Mouse (Mus musculus): Measurements from ENCODE around the gene Parp6. TPM values are rescaled to one million over a fixed set of nuclear protein-coding genes. Genes with fewer than 3 reads are reported as not detected.

Parp6 gene
- total and polyA plus RNA-seq, 3 experiments = 8.8 to 70.7 (median 25.7) TPM

GRCm38 (mm10) chr9:59684020-59684419, 66.9 kb downstream of the Parp6 start:
- no peak for TF ChIP-seq GATA1 (IDR thresholded peaks at IDR 0.05; ENCODE audit: borderline replicate concordance, low read length)
- no peak for TF ChIP-seq CTCF (IDR thresholded peaks at IDR 0.05; ENCODE audit: low read depth, low read length)
- no peak for TF ChIP-seq POLR2AphosphoS5 (IDR thresholded peaks at IDR 0.05; ENCODE audit: insufficient replicate concordance, low read depth, low read length)
- no peak for TF ChIP-seq TAL1 (conservative IDR thresholded peaks at IDR 0.05; ENCODE audit: low read depth, low read length)
- no peak for TF ChIP-seq GATA2 (IDR thresholded peaks at IDR 0.05; ENCODE audit: borderline replicate concordance, low read depth, low read length)
- H3K27me3 ChIP-seq (ENCODE audit: insufficient read depth, low read length) = peaks cover 27% of the 10 kb centered on the region
- ATAC-seq (ENCODE audit: extremely low read depth, insufficient number of reproducible peaks, low FRiP score, poor library complexity, severe bottlenecking) (no peak), DNase-seq (ENCODE audit: low spot score) (no peak)
- H3K4me3 ChIP-seq (ENCODE audit: low read depth, low read length) = no peak overlapping the region
- no peaks in the 10 kb centered on the region for H3K9me3 ChIP-seq (replicated peaks)
- peaks cover 14% of the 10 kb centered on the region for H3K4me1 ChIP-seq (ENCODE audit: insufficient read depth, low read depth, low read length)
- H3K36me3 ChIP-seq (replicated peaks) = peaks cover 13% of the 10 kb centered on the region

- H3K27me3 ChIP-seq (ENCODE audit: insufficient read depth, low read length) = peaks cover 25% of the 10 kb centered on the region
- TF ChIP-seq GATA2 (IDR thresholded peaks at IDR 0.05; ENCODE audit: borderline replicate concordance, low read depth, low read length) = no peak
- TF ChIP-seq POLR2AphosphoS5 (IDR thresholded peaks at IDR 0.05; ENCODE audit: insufficient replicate concordance, low read depth, low read length) = no peak
- DNase-seq (ENCODE audit: low spot score) (no peak), ATAC-seq (ENCODE audit: extremely low read depth, insufficient number of reproducible peaks, low FRiP score, poor library complexity, severe bottlenecking) (no peak)
- no peak overlapping the region for H3K4me3 ChIP-seq (ENCODE audit: low read depth, low read length)
- H3K36me3 ChIP-seq (replicated peaks) = no peaks in the 10 kb centered on the region
- no peaks in the 10 kb centered on the region for H3K9me3 ChIP-seq (replicated peaks)
- peaks cover 10% of the 10 kb centered on the region for H3K4me1 ChIP-seq (ENCODE audit: insufficient read depth, low read depth, low read length)
Measured at GRCm38 (mm10) chr9:59687416-59688046, 70.4 kb downstream of the Parp6 start.

DNA sequence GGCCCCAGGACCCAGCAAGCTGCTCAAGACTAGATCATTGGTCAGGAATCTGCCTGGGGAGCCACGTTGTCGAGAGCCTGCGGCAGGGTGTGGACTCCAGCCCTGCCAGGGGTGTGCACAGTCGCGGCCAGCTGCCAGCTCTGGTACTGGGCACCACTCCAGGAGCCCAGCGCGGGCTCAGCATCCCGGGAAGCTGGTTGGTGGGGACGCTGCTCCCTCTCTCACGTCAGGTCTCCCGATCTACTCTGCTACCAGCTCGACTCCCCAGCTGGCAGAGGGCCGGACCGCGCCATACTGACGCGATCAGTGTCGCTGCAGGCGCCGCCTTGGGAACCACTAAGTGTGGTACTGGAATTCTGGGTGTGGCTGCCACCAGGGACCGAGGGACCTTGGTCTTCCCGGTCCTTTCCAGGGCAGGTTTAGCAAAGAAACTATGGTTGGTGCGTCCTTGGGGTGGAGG, 74.6 kb downstream of the Parp6 start:
- peaks cover 10% of the 10 kb centered on the region for H3K4me1 ChIP-seq (ENCODE audit: insufficient read depth, low read depth, low read length)
- no peaks in the 10 kb centered on the region for H3K36me3 ChIP-seq (replicated peaks)
- ATAC-seq (ENCODE audit: extremely low read depth, insufficient number of reproducible peaks, low FRiP score, poor library complexity, severe bottlenecking) = no peak
- no peak for DNase-seq (ENCODE audit: low spot score)
- H3K4me3 ChIP-seq (ENCODE audit: low read depth, low read length) = no peak overlapping the region
- peaks cover 41% of the 10 kb centered on the region for H3K27me3 ChIP-seq (ENCODE audit: insufficient read depth, low read length)
- TF ChIP-seq CTCF (IDR thresholded peaks at IDR 0.05; ENCODE audit: low read depth, low read length) (no peak), GATA2 (IDR thresholded peaks at IDR 0.05; ENCODE audit: borderline replicate concordance, low read depth, low read length) (no peak), POLR2AphosphoS5 (IDR thresholded peaks at IDR 0.05; ENCODE audit: insufficient replicate concordance, low read depth, low read length) (no peak), GATA1 (IDR thresholded peaks at IDR 0.05; ENCODE audit: borderline replicate concordance, low read length) (no peak), TAL1 (conservative IDR thresholded peaks at IDR 0.05; ENCODE audit: low read depth, low read length) (no peak)
- no peaks in the 10 kb centered on the region for H3K9me3 ChIP-seq (replicated peaks)

DNA sequence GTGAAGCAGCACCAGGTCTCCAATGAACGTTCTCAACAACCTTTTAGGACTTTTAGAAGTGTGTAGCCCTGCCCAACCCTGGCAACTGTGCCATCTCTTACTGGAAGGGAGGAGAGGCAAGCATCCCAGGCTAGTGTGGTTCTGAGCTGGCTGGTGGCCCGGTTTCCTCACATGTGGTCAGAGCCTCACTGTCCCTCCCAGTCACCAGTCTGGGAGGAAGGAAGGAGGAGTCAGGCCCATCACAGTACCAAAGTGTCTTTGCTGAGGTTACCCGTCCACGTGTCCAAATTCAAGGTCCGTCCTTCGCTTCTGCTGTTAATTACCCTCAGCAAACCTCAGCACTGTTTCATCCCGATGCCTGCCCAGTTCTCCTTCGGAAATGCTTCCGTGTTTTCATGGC, 75.1 kb downstream of the Parp6 start:
- DNase-seq (ENCODE audit: low spot score) (no peak), ATAC-seq (ENCODE audit: extremely low read depth, insufficient number of reproducible peaks, low FRiP score, poor library complexity, severe bottlenecking) (no peak)
- Histone ChIP-seq H3K4me1 (ENCODE audit: insufficient read depth, low read depth, low read length) (peaks cover 6% of the 10 kb centered on the region), H3K4me3 (ENCODE audit: low read depth, low read length) (no peak overlapping the region), H3K36me3 (replicated peaks) (no peaks in the 10 kb centered on the region), H3K27me3 (ENCODE audit: insufficient read depth, low read length) (peaks cover 46% of the 10 kb centered on the region), H3K9me3 (replicated peaks) (no peaks in the 10 kb centered on the region)
- TF ChIP-seq CTCF (IDR thresholded peaks at IDR 0.05; ENCODE audit: low read depth, low read length) = no peak
- TF ChIP-seq POLR2AphosphoS5 (IDR thresholded peaks at IDR 0.05; ENCODE audit: insufficient replicate concordance, low read depth, low read length) = no peak
- TF ChIP-seq GATA1 (IDR thresholded peaks at IDR 0.05; ENCODE audit: borderline replicate concordance, low read length) = no peak
- TF ChIP-seq GATA2 (IDR thresholded peaks at IDR 0.05; ENCODE audit: borderline replicate concordance, low read depth, low read length) = no peak
- no peak for TF ChIP-seq TAL1 (conservative IDR thresholded peaks at IDR 0.05; ENCODE audit: low read depth, low read length)

- Histone ChIP-seq H3K9me3 (replicated peaks) (no peaks in the 10 kb centered on the region), H3K4me1 (ENCODE audit: insufficient read depth, low read depth, low read length) (no peaks in the 10 kb centered on the region), H3K36me3 (replicated peaks) (no peaks in the 10 kb centered on the region), H3K4me3 (ENCODE audit: low read depth, low read length) (no peak overlapping the region), H3K27me3 (ENCODE audit: insufficient read depth, low read length) (peaks cover 65% of the 10 kb centered on the region)
- DNase-seq (ENCODE audit: low spot score) (no peak), ATAC-seq (ENCODE audit: extremely low read depth, insufficient number of reproducible peaks, low FRiP score, poor library complexity, severe bottlenecking) (no peak)
- TF ChIP-seq GATA2 (IDR thresholded peaks at IDR 0.05; ENCODE audit: borderline replicate concordance, low read depth, low read length) (no peak), CTCF (IDR thresholded peaks at IDR 0.05; ENCODE audit: low read depth, low read length) (no peak), GATA1 (IDR thresholded peaks at IDR 0.05; ENCODE audit: borderline replicate concordance, low read length) (no peak), POLR2AphosphoS5 (IDR thresholded peaks at IDR 0.05; ENCODE audit: insufficient replicate concordance, low read depth, low read length) (no peak), TAL1 (conservative IDR thresholded peaks at IDR 0.05; ENCODE audit: low read depth, low read length) (no peak)
Measured at GRCm38 (mm10) chr9:59694571-59695450, 77.7 kb downstream of the Parp6 start.

DNA sequence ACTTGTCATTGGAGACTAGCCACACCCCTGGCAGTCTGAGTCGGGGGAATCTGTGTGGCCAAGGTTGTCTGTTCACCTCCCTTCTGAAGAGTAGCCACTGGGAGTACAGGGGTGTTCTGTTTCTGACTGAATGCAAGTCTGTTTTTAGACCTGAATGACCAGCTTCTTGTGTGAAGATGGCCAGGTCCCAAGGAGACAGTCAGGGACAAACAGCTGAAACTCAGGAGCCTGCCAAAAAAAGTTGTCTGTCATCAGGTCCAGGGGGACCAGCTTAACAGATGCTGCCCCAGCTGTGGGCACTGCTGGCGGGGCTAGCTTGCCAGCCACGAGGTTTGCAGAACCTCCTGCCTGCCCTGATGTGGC, 78.3 kb downstream of the Parp6 start:
- ATAC-seq (ENCODE audit: extremely low read depth, insufficient number of reproducible peaks, low FRiP score, poor library complexity, severe bottlenecking) = no peak
- H3K9me3 ChIP-seq (replicated peaks) = no peaks in the 10 kb centered on the region
- no peaks in the 10 kb centered on the region for H3K36me3 ChIP-seq (replicated peaks)
- H3K4me1 ChIP-seq (ENCODE audit: insufficient read depth, low read depth, low read length) = no peaks in the 10 kb centered on the region
- H3K4me3 ChIP-seq (ENCODE audit: low read depth, low read length) = no peak overlapping the region
- TF ChIP-seq TAL1 (conservative IDR thresholded peaks at IDR 0.05; ENCODE audit: low read depth, low read length) (no peak), GATA2 (IDR thresholded peaks at IDR 0.05; ENCODE audit: borderline replicate concordance, low read depth, low read length) (no peak)
- no peak for DNase-seq (ENCODE audit: low spot score)
- H3K27me3 ChIP-seq (ENCODE audit: insufficient read depth, low read length) = peaks cover 69% of the 10 kb centered on the region
